In the genomic region with DNA sequence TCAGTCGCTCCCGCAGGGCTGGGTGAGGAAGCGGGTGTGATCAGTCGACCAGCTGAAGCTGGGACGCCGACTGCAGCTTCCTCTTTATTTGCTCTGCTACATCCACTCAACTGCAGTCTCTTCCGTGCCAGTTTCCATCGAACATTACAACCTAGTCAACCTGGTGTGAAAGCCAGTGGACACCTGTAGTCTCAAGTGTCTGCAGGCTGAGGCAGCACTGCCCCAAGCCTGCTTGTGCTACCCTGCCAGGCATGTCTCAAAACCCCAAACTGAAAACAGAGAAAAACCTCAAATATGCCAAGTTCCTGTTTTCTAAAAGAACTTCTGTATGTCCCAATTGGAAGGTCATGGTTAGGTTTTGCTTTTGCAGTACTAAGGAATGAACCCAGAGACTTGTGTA, we compare ENCODE assay signal across 12 mouse cellular contexts. TPM values are rescaled to one million over a fixed set of nuclear protein-coding genes. Genes with fewer than 3 reads are reported as not detected.
DNase-seq lines count a peak whose midpoint lies in the region; ATAC-seq lines count a peak whose summit lies in the region.
"Had no signal": no experiment of that assay in that cellular context is flagged by ENCODE, and none has a peak within 500 bp of the region (broad histone marks: within the 10 kb centered on the region; RNA-seq: fewer than 3 reads in every experiment).

No protein-coding gene starts in this region.

- ATAC-seq in CD4-positive, CD25-positive, alpha-beta regulatory T cell, adult 4 months: no peak
- ATAC-seq in common myeloid progenitor, adult 5-6 weeks (replicated peaks; ENCODE audit: low read depth, poor library complexity, severe bottlenecking): peak; percentile 84
- peak; percentile 78 for ATAC-seq in megakaryocyte progenitor cell, adult 5-6 weeks (replicated peaks; ENCODE audit: poor library complexity)
- ATAC-seq: midbrain, embryonic 13.5 days; Patski had no signal

- peak; percentile 30 for DNase-seq in CD4-positive, CD25-positive, alpha-beta regulatory T cell, adult 2 months (ENCODE audit: low read depth, low spot score)
- DNase-seq in 3134 (ENCODE audit: extremely low read depth, insufficient read length, low spot score): peak; percentile 16
- no peak for DNase-seq in gastrocnemius, postnatal 4 days (ENCODE audit: low spot score in 2 of 2)
- DNase-seq in yolk sac, embryonic 10.5 days (ENCODE audit: low spot score): no peak
- no peak for DNase-seq in layer of hippocampus, adult 18-20 months (ENCODE audit: low spot score in 2 of 2)
- DNase-seq: adrenal gland, postnatal 36 days; cerebellum, adult 18-20 months had no signal

RNA-seq across cellular contexts. Expression of a gene that starts 25.7 kb away (rescaled TPM):
- polyA plus RNA-seq in CD4-positive, CD25-positive, alpha-beta regulatory T cell, adult 4 months (2017; shearing (Covaris generic)): 10 to 100 TPM; 65.6 to 72.8 TPM
- 85.3 and 85.6 TPM in 2 replicates for total RNA-seq in common myeloid progenitor, adult 5-6 weeks (2017)
- total RNA-seq in megakaryocyte progenitor cell, adult 5-6 weeks (2015): 72.4 and 116 TPM in 2 replicates
- total RNA-seq in megakaryocyte progenitor cell, adult 5-6 weeks (2017): 79.1 and 145 TPM in 2 replicates
- total RNA-seq in gastrocnemius, postnatal 4 days (2021): 10 to 100 TPM; 29.6 to 31.2 TPM
- 10 to 100 TPM; 30.1 to 30.9 TPM for total RNA-seq in layer of hippocampus, adult 18-20 months (2021)

RNA-seq across cellular contexts. Expression of a gene that starts 26.2 kb away (rescaled TPM):
- 10 to 100 TPM; 36.4 to 43.5 TPM for polyA plus RNA-seq in CD4-positive, CD25-positive, alpha-beta regulatory T cell, adult 4 months (2017; shearing (Covaris generic))
- total RNA-seq in common myeloid progenitor, adult 5-6 weeks (2017): 26.1 and 33.6 TPM in 2 replicates
- total RNA-seq in megakaryocyte progenitor cell, adult 5-6 weeks (2015): 28.9 and 38.0 TPM in 2 replicates
- total RNA-seq in megakaryocyte progenitor cell, adult 5-6 weeks (2017): 24.7 and 26.5 TPM in 2 replicates
- total RNA-seq in gastrocnemius, postnatal 4 days (2021): 10 to 100 TPM; 14.9 to 16.8 TPM
- 10 to 100 TPM; 29.2 to 30.2 TPM for total RNA-seq in layer of hippocampus, adult 18-20 months (2021)

RNA-seq across cellular contexts. Expression of a gene that starts 41.6 kb away (rescaled TPM):
- polyA plus RNA-seq in CD4-positive, CD25-positive, alpha-beta regulatory T cell, adult 4 months (2017; shearing (Covaris generic)): 10 to 100 TPM; 34.7 to 40.9 TPM
- total RNA-seq in common myeloid progenitor, adult 5-6 weeks (2017): 107 and 130 TPM in 2 replicates
- 124 and 137 TPM in 2 replicates for total RNA-seq in megakaryocyte progenitor cell, adult 5-6 weeks (2015)
- 105 and 114 TPM in 2 replicates for total RNA-seq in megakaryocyte progenitor cell, adult 5-6 weeks (2017)
- total RNA-seq in gastrocnemius, postnatal 4 days (2021): 100 to 1,000 TPM; 118 to 125 TPM
- 100 to 1,000 TPM in 1 of 2 experiments, 10 to 100 TPM in 1; 96.1 to 106 TPM for total RNA-seq in layer of hippocampus, adult 18-20 months (2021)

Comparison
In these comparisons a context has a peak if more than half of its experiments do, and no peak if none do; other contexts are left out.
1. DNase-seq: peak in CD4-positive, CD25-positive, alpha-beta regulatory T cell, adult 2 months (single experiment) and 3134 (single experiment); none in gastrocnemius, postnatal 4 days (0 of 2), yolk sac, embryonic 10.5 days (single experiment) and layer of hippocampus, adult 18-20 months (0 of 2).